Mouse (Mus musculus): ENCODE data around the gene Ak5.
"Not testable (repeated sequence)": the region's sequence is repeated elsewhere in the genome, so short reads cannot be mapped to it uniquely, and the experiment has no call there.

Gene Ak5

GRCm38 (mm10) chr3:152474582-152475277, 193.4 kb downstream of the Ak5 start:
- DNase-seq: peak; percentile 14

GRCm38 (mm10) chr3:152472676-152473075, 195.5 kb downstream of the Ak5 start:
- DNase-seq: no peak

- no peak for DNase-seq
Measured at GRCm38 (mm10) chr3:152470347-152470746, 197.8 kb downstream of the Ak5 start.

- DNase-seq: no peak
Measured at GRCm38 (mm10) chr3:152469423-152470200, 198.5 kb downstream of the Ak5 start.

GRCm38 (mm10) chr3:152468569-152469041, 199.6 kb downstream of the Ak5 start:
- no peak for DNase-seq

GRCm38 (mm10) chr3:152468032-152468431, 200.1 kb downstream of the Ak5 start:
- DNase-seq: no peak

- DNase-seq: no peak
Measured at GRCm38 (mm10) chr3:152467312-152467711, 200.8 kb downstream of the Ak5 start.

- no peak for DNase-seq
Measured at GRCm38 (mm10) chr3:152466849-152467248, 201.3 kb downstream of the Ak5 start.

GRCm38 (mm10) chr3:152465338-152465737, 202.8 kb downstream of the Ak5 start:
- DNase-seq: no peak

- DNase-seq: no peak
Measured at GRCm38 (mm10) chr3:152464462-152464861, 203.7 kb downstream of the Ak5 start.

- no peak for DNase-seq
Measured at GRCm38 (mm10) chr3:152462900-152463299, 205.3 kb downstream of the Ak5 start.

- no peak for DNase-seq
Measured at GRCm38 (mm10) chr3:152462038-152462547, 206.1 kb downstream of the Ak5 start.

- DNase-seq: no peak
Measured at GRCm38 (mm10) chr3:152460802-152461201, 207.4 kb downstream of the Ak5 start.

- DNase-seq: not testable (repeated sequence)
Measured at GRCm38 (mm10) chr3:152458875-152459274, 209.3 kb downstream of the Ak5 start.

- no peak for DNase-seq
Measured at GRCm38 (mm10) chr3:152457308-152458035, 210.7 kb downstream of the Ak5 start.

GRCm38 (mm10) chr3:152453163-152453562, 215.0 kb downstream of the Ak5 start:
- DNase-seq: no peak

- no peak for DNase-seq
Measured at GRCm38 (mm10) chr3:152446966-152447365, 221.2 kb downstream of the Ak5 start.

- DNase-seq: no peak
Measured at GRCm38 (mm10) chr3:152444114-152444513, 224.0 kb downstream of the Ak5 start.

- DNase-seq: no peak
Measured at GRCm38 (mm10) chr3:152442795-152443194, 225.4 kb downstream of the Ak5 start.

- no peak for DNase-seq
Measured at GRCm38 (mm10) chr3:152438068-152438467, 230.1 kb downstream of the Ak5 start.

GRCm38 (mm10) chr3:152435590-152435989, 232.6 kb downstream of the Ak5 start:
- no peak for DNase-seq

GRCm38 (mm10) chr3:152432677-152433076, 235.5 kb downstream of the Ak5 start:
- DNase-seq: no peak

- no peak for DNase-seq
Measured at GRCm38 (mm10) chr3:152428925-152429324, 239.2 kb downstream of the Ak5 start.

Measured in cerebellum, adult 8-10 months (tissue).